Mouse (Mus musculus) CD8-positive naive resting alpha-beta T cell, adult 57 days (primary cell): ENCODE data around the gene Gm15217. TPM values are rescaled to one million over a fixed set of nuclear protein-coding genes. Genes with fewer than 3 reads are reported as not detected.

Experiments
- total RNA-seq: library from RNA; stranded (reverse); gene quantifications from one replicate; pipeline ENCODE4 v1.2.4, GENCODE M21; 2023

The Gm15217 gene
- total RNA-seq: not detected

DNA sequence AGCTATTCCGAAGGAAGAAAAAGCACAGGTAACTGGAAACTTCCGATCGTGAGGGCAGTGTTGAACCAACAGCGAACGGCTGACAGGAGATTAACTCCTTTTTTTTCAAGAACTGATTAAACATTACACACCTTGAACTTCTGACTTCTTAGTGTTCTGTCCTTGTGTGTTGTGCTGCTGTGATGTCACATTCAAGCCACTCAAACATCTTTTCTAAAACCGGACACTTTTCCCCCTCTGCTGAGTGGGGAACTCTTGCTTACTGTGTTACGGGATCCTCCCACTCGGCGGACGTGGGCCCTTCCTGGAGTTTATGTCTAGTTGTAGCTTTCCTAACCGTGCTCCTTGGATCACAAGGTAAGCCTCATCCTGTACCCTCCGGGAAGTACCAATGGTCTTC lies at the start of gene Gm15217:
Gm15217 (plus strand) TSS at position 130 of the 400 bp plus-strand sequence.

DNA sequence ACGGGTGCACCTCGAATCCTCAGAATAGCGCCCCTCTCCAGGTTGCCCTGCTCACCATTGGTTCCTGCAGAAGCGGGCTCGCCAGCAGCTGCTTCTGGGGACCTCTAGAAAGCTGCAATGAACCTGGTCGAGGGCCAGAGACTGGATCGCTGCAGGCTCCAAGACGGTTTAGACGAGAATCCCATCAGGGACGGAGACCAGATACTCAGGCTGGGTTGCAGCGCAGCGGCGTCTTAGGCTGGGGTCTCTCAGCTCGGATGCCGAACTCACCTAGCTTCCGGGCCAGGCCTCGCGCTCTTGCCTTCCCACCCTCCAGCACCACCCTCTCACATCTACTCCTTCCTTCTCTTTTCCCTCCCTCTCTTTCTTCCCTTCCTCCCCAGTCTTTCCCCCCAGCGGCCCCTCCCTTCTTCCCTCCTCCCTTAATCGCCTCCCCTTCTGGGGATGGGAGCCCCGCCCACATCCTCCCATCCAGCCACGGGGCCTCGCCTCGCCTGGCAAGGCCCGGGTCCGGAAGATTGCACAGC lies 11.1 kb downstream of the Gm15217 start, which contains the start of gene Bmp4:
Bmp4 (minus strand) TSS at position 421 of the 527 bp plus-strand sequence.

Other genes starting within 250 kb of the Gm15217 start
- gene Bmp4, start 11.3 kb downstream of the Gm15217 start, total RNA-seq: not detected